Mouse (Mus musculus) NIH3T3 (cell line): ENCODE measurements around the gene Sumf2.
A peak's percentile ranks its signal among the peaks of the same experiment; 100 is the strongest.

Experiments used
- DNase-seq: peaks from one replicate; pipeline ENCODE4 v3.0.0-alpha.2; 2012; ENCODE audit warnings: low read depth

The Sumf2 gene

DNA sequence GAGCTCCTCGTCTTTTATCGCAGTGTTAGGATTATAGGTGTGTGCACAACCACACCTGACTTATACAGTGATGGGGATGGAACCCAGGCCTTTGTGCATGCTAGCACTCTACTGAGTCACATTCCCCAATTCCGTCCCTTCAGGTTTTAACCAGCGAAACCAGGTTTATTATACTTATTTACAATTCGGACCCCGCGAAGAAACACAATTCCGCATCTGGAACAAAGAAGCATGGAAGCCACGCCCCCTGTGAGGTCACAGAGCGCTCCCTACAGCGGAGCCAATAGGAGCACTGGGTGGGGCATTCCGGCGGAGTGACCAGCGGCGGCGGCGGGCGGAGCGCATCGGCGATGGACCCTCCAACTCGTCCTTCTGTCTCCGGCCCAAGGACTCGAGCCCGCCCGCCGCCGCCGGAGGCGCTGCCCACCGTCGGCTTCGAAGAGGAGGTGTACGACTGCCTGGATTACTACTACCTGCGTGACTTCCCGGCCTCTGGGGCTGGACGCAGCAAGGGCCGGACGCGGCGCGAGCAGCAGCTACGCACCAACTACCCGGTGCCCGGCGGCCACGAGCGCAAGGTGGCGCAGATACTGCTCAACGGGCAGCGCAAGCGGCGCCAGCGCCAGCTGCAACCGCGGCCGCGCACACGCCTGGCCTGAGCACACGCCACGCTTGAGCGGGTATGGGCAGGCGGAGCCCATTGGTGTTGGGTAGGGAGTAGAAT is 61.6 kb downstream of the Sumf2 start, which contains the start of gene Nupr1l:
TSS of gene Nupr1l (plus strand) at position 299 of the 724 bp plus-strand sequence.
- DNase-seq, result peak; percentile 93

DNA sequence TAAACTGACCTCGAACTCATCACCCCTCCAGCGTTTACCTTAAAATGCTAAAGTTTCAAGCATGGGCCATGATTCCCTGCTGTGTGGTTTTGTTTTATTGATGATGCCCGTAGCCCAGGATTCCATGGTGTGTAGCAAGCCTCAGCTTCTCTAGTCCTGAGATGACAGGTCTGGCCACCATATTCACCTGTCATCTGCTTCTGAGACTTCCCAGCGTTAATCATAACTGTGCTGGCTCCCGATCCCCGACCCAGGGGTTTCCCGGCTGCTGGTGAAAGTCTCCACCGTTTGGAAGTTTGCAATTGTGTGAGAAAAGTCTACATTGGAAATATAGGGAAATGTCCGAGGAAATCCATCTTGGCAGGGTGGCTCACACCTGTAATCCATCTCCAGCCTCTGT is 62.4 kb downstream of the Sumf2 start:
- DNase-seq, result no peak

DNA sequence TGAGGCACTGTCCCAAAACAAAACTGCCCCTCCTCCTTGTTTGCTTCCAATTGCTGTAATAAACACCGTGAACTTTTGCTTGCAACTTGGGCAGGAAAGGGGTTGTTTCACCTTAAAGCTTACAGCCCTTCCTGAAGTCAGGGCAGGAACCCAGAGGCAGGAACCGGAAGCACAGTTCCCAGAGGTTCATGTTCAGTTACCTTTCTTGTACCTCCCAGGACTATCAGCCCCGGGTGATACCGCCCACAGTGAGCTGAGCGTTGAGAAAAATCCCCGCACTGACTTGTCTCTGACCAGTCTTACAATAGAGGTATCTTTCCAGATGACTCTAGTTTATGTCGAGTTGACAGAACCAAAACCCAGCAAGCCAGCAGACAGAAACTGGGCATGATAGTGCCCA is 62.8 kb downstream of the Sumf2 start:
- DNase-seq, result no peak
